Mouse (Mus musculus) midbrain, embryonic 10.5 days (tissue): ENCODE results near the gene Soga1. TPM values are rescaled to one million over a fixed set of nuclear protein-coding genes. Genes with fewer than 3 reads are reported as not detected.
A peak's percentile ranks its signal among the peaks of the same experiment; 100 is the strongest.

ENCODE experiments used
- DNase-seq: peaks from one replicate; pipeline ENCODE4 v3.0.0-alpha.2; 2017; ENCODE audit warnings: low spot score
- H3K27ac ChIP-seq: fragments of 300-500 bp; sonication (generic); replicated peaks from 2 replicates; pipeline ENCODE4 v1.5.1; 2016; ENCODE audit warnings: mild to moderate bottlenecking
- H3K27me3 ChIP-seq: fragments of 300-500 bp; sonication (generic); 2 replicates; pipeline ENCODE4 v1.6.1; 2016; ENCODE audit warnings: low read depth, mild to moderate bottlenecking; ENCODE audit not compliant: poor library complexity, severe bottlenecking
- H3K36me3 ChIP-seq: fragments of 300-500 bp; sonication (generic); 2 replicates; pipeline ENCODE4 v1.6.1; 2016; ENCODE audit warnings: mild to moderate bottlenecking, moderate library complexity
- H3K4me1 ChIP-seq: fragments of 300-500 bp; sonication (generic); 2 replicates; pipeline ENCODE4 v1.6.1; 2016
- H3K4me3 ChIP-seq: fragments of 300-500 bp; sonication (generic); 2 replicates; pipeline ENCODE4 v1.5.1; 2016; ENCODE audit warnings: mild to moderate bottlenecking, moderate library complexity
- H3K9me3 ChIP-seq: fragments of 300-500 bp; sonication (generic); replicated peaks from 2 replicates; pipeline ENCODE4 v1.6.1; 2016; ENCODE audit warnings: mild to moderate bottlenecking
- WGBS: fragments of 180-500 bp; shearing (Covaris S2); methylation state at CpG from one replicate; pipeline ENCODE4 v1.1.7; 2016; 5-methylcytosine and 5-hydroxymethylcytosine counted together
- polyA plus RNA-seq: library from polyadenylated mRNA; unstranded; fragments of >200 nt; fragmentation: Nextera tagmentation; extraction: Ambion mirVana; gene quantifications from 2 replicates; pipeline ENCODE4 v1.2.1, GENCODE M21; 2016

Soga1 gene
- polyA plus RNA-seq, 1 experiment from 2014 or later: 3.6 TPM

GRCm38 (mm10) chr2:157010634-157011310, 68.3 kb downstream of the Soga1 start:
- Histone ChIP-seq H3K4me3 (no peak overlapping the region), H3K27me3 (no peaks in the 10 kb centered on the region), H3K4me1 (peaks cover 17% of the 10 kb centered on the region), H3K9me3 (no peaks in the 10 kb centered on the region), H3K36me3 (peaks cover 34% of the 10 kb centered on the region), H3K27ac (no peak overlapping the region)
- no peak for DNase-seq
- 59% methylated on average over 11 of the region's 11 CpGs for WGBS

DNA sequence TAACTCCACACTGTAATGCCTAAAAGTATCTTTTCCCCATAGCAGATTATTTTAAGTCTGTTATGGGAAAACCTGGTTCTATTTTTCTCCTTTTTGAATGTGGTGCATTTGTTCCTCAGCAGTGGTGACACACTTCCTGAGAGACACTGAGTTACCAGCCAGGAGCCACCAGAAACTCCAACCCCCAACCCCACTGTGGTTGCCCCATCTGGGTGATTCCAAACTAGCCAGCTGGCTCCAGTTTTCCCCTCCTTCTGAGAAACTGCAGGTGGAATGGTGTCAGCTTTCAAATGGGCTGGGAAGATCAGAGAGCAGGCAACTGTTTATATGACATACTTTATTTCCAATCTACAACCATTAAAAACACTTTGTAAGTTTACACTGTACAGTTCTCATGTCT, 68.9 kb downstream of the Soga1 start:
- H3K4me3 ChIP-seq: no peak overlapping the region
- peaks cover 20% of the 10 kb centered on the region for H3K4me1 ChIP-seq
- H3K27me3 ChIP-seq: no peaks in the 10 kb centered on the region
- peaks cover 31% of the 10 kb centered on the region for H3K36me3 ChIP-seq
- H3K9me3 ChIP-seq: no peaks in the 10 kb centered on the region
- DNase-seq: no peak
- H3K27ac ChIP-seq: no peak overlapping the region

DNA sequence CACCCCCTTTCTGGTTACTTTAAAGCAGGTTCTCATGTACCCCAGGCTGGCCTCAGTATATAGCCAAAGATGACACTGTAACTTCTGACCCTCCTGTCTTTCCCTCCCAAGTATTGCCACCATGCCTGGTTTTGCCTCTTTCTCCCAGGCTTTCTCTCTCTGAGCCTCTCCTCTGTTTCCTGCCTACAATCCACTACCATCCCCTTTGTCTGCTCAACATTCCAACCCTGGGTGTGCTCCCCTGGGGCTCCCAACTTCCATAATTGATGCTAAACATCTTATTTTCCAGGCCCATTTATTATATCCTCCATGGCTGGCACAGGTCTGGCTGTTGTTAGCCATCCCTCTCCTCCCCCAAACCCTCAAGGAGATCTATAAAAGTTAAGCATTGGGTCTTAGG, 70.5 kb downstream of the Soga1 start:
- Histone ChIP-seq H3K4me1 (peaks cover 20% of the 10 kb centered on the region), H3K27ac (no peak overlapping the region), H3K9me3 (no peaks in the 10 kb centered on the region), H3K27me3 (no peaks in the 10 kb centered on the region), H3K4me3 (no peak overlapping the region), H3K36me3 (peaks cover 31% of the 10 kb centered on the region)
- DNase-seq: no peak

- WGBS: 34% methylated on average over 5 of the region's 5 CpGs
- no peak for DNase-seq
- peak overlapping the region; percentile 94 for H3K27ac ChIP-seq
- peak overlapping the region; percentile 73 for H3K4me3 ChIP-seq
- H3K9me3 ChIP-seq: no peaks in the 10 kb centered on the region
- H3K4me1 ChIP-seq: peaks cover 20% of the 10 kb centered on the region
- H3K36me3 ChIP-seq: peaks cover 38% of the 10 kb centered on the region
- no peaks in the 10 kb centered on the region for H3K27me3 ChIP-seq
Observed at GRCm38 (mm10) chr2:157007234-157007596, 71.8 kb downstream of the Soga1 start.

GRCm38 (mm10) chr2:157006511-157007233, 72.4 kb downstream of the Soga1 start, which contains the start of gene Dsn1:
TSS of gene Dsn1 (minus strand) at chr2:157007154.
- DNase-seq: peak; percentile 87
- no peaks in the 10 kb centered on the region for H3K27me3 ChIP-seq
- peak within 1 kb of the TSS; percentile 94 for H3K27ac ChIP-seq
- peak within 1 kb of the TSS; percentile 73 for H3K4me3 ChIP-seq
- H3K9me3 ChIP-seq: no peaks in the 10 kb centered on the region
- peaks cover 20% of the 10 kb centered on the region for H3K4me1 ChIP-seq
- H3K36me3 ChIP-seq: peaks cover 36% of the 10 kb centered on the region
- WGBS: under 1% methylated on average over 56 of the region's 56 CpGs

GRCm38 (mm10) chr2:157002321-157002720, 76.7 kb downstream of the Soga1 start:
- no peak for DNase-seq
- Histone ChIP-seq H3K9me3 (no peaks in the 10 kb centered on the region), H3K27ac (no peak overlapping the region), H3K27me3 (no peaks in the 10 kb centered on the region), H3K4me3 (no peak overlapping the region), H3K4me1 (peaks cover 17% of the 10 kb centered on the region), H3K36me3 (peaks cover 77% of the 10 kb centered on the region)
- 93% methylated on average over 4 of the region's 4 CpGs for WGBS

GRCm38 (mm10) chr2:156998263-156998662, 80.8 kb downstream of the Soga1 start:
- 91% methylated on average over 5 of the region's 5 CpGs for WGBS

DNA sequence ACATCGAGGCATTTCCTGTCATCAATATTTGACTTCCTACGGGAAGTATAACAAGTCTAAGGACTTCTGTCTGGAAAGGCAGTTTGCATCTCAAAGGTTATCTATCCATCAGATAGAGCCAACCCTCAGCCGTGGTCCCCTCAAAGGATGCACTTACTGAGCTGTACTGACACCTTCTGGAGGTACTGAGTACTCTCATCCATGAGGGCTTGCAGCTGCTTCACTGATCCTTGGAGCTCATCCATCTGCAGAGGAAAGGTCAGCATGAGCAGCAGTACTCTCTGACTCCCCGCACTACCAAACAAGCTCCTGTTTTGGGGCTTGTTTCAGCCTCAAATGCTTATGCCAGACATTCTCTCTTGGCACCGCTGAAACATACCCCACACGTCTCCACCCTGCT, 82.5 kb downstream of the Soga1 start:
- H3K27ac ChIP-seq: no peak overlapping the region
- no peaks in the 10 kb centered on the region for H3K27me3 ChIP-seq
- peaks cover 4% of the 10 kb centered on the region; the same call in 1 of the 2 replicates for H3K4me1 ChIP-seq
- 77% methylated on average over 6 of the region's 6 CpGs for WGBS
- DNase-seq: no peak
- no peak overlapping the region for H3K4me3 ChIP-seq
- peaks cover 85% of the 10 kb centered on the region for H3K36me3 ChIP-seq
- no peaks in the 10 kb centered on the region for H3K9me3 ChIP-seq

More at GRCm38 (mm10) chr2:156998263-156998662, 80.8 kb downstream of the Soga1 start:
- no peaks in the 10 kb centered on the region for H3K9me3 ChIP-seq
- peaks cover 95% of the 10 kb centered on the region for H3K36me3 ChIP-seq
- DNase-seq: no peak
- H3K4me3 ChIP-seq: no peak overlapping the region
- H3K27me3 ChIP-seq: no peaks in the 10 kb centered on the region
- H3K27ac ChIP-seq: no peak overlapping the region
- no peaks in the 10 kb centered on the region for H3K4me1 ChIP-seq

DNA sequence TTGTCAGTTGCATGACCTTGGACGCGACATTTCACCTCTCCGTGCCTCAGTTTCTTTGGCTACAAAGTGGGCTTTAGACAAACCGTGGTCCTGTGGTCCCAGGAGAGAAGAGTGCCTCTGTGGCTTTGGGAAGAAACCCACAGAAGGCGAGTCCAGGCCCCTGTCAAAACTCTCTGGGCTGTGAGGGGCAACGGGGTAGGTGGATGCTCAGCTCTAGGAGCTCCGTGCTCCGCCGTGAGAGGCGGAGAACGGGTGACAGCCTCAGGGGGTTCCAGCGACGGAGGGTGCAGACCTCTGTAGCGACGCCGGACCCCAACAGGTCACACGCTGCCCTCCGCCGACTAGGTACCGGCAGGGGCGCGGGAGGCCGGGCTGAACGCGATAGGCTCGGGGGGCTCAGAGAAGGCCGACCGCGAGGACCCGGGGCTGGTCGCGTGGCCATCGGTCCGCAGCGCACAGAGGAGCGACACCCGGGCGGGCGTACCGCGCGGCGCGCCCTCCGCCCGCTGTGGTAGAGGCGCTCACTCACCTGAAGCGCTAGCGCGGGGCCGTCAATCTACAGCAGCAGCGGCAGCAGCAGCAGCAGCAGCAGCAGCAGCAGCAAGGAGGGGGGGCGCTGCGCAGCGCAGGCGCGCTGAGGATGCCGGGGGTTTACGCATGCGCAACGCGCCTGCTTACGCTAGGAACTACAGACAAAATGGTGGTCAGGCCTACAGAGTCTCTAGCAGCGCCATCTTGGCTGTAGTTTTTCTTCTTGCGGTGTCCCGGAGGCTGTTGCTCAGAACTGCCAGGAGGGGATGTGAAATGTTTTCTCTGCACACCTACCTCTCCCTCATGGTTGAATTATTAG, 87.4 kb downstream of the Soga1 start, which contains the start of gene Ndrg3:
TSS of gene Ndrg3 (minus strand) at position 587 of the 850 bp plus-strand sequence.
- Histone ChIP-seq H3K36me3 (peaks cover 36% of the 10 kb centered on the region), H3K9me3 (no peaks in the 10 kb centered on the region), H3K4me3 (peak within 1 kb of the TSS; percentile 93), H3K27me3 (no peaks in the 10 kb centered on the region), H3K27ac (peak within 1 kb of the TSS; percentile 85), H3K4me1 (peaks cover 18% of the 10 kb centered on the region)
- peak; percentile 96 for DNase-seq
- WGBS: under 1% methylated on average over 66 of the region's 66 CpGs

DNA sequence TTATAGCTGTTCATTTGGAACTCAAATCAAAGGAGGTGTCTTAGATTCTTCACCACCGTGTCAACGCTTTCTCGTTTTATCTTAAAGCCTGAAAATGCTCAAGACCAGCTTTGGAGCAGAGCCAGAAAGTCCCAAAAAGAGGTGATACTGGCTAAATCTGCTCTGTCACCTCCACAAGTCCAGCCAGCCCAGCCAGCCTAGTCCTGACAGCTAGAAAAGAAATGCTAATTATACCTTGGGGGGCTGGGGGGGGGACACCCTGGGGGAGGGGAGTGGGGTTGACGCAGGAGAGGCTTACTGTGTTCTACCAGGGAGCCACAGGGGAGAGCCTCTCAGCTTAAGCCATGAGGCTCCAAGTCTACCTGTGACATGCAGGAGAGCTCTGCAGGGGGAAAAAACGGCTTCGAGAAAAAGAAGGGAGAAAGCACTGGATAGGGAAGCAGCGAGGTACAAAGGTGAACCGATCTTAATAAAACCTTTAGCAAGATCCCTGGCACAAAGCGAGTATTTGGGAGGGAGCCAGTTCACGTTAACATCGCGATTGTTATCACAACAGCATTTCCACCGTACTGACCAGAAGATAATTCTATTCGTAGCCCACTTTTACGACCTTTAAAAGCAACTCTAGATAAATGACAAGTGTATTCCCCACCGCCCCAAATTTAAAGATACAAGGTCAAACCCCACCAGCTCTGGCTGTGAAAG, 88.2 kb downstream of the Soga1 start:
- Histone ChIP-seq H3K4me3 (peak overlapping the region; percentile 93), H3K4me1 (peaks cover 18% of the 10 kb centered on the region), H3K9me3 (no peaks in the 10 kb centered on the region), H3K27ac (peak overlapping the region; percentile 85; the same call in 1 of the 2 replicates), H3K27me3 (no peaks in the 10 kb centered on the region), H3K36me3 (peaks cover 28% of the 10 kb centered on the region)
- DNase-seq: no peak
- WGBS: 5% methylated on average over 16 of the region's 16 CpGs

DNA sequence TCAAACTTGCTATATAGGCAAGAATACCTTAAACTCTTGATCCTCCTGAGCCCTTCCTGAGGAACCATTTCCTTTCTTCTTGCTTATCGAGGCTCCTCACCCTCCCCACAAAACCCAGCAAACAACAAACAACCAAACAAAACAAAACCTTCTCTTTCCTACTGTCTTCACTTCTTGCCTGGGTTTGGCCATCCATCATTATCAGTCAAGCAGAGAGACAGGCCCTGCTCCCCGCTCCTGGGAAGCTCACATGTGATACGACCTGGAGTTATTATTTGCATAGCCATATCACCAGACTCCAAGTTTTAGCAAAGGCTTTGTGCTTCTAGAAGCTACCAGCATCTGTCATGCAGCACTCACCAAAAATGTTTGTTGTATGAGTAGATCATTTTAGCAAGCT, 91.7 kb downstream of the Soga1 start:
- Histone ChIP-seq H3K27me3 (no peaks in the 10 kb centered on the region), H3K4me1 (peaks cover 18% of the 10 kb centered on the region), H3K4me3 (no peak overlapping the region), H3K9me3 (no peaks in the 10 kb centered on the region), H3K27ac (no peak overlapping the region), H3K36me3 (0 out of 2 replicates have a peak, but pooled peaks cover 2% of the 10 kb centered on the region)
- DNase-seq: no peak
- 86% methylated on average over 3 of the region's 3 CpGs for WGBS

GRCm38 (mm10) chr2:156982864-156983263, 96.2 kb downstream of the Soga1 start:
- Histone ChIP-seq H3K9me3 (no peaks in the 10 kb centered on the region), H3K27me3 (no peaks in the 10 kb centered on the region), H3K27ac (no peak overlapping the region), H3K4me3 (no peak overlapping the region), H3K4me1 (no peaks in the 10 kb centered on the region), H3K36me3 (no peaks in the 10 kb centered on the region)
- WGBS: 90% methylated on average over 2 of the region's 2 CpGs
- DNase-seq: no peak
